Mouse (Mus musculus) adrenal gland, postnatal 36 days (tissue): ENCODE measurements around the gene 6430628N08Rik. TPM values are rescaled to one million over a fixed set of nuclear protein-coding genes. Genes with fewer than 3 reads are reported as not detected.

Experiments
- DNase-seq, 2 experiments: peaks; one replicate each; pipeline ENCODE4 v3.0.0; 2021; ENCODE audit warnings: mixed read lengths in 1 of 2
- total RNA-seq, 2 experiments: library from RNA; stranded (reverse); gene quantifications; 2 replicates each; pipeline ENCODE4 v1.2.3; 2021

6430628N08Rik gene
- total RNA-seq, 2 experiments from 2014 or later = not detected

GRCm38 (mm10) chr4:115886875-115887274, 3.6 kb upstream of the 6430628N08Rik start:
- DNase-seq = no peak

GRCm38 (mm10) chr4:115890066-115890465, 399 bp upstream of the 6430628N08Rik start:
- DNase-seq = no peak

- no peak for DNase-seq
Measured at GRCm38 (mm10) chr4:115894281-115894680, 3.8 kb downstream of the 6430628N08Rik start.

GRCm38 (mm10) chr4:115897901-115898631, 7.6 kb downstream of the 6430628N08Rik start:
- peak; percentile 7 to 18 for DNase-seq

GRCm38 (mm10) chr4:115902816-115903215, 12.4 kb downstream of the 6430628N08Rik start:
- DNase-seq = peak; percentile 76 to 84

- no peak for DNase-seq
Measured at GRCm38 (mm10) chr4:115904375-115904774, 13.9 kb downstream of the 6430628N08Rik start.

- DNase-seq = no peak
Measured at GRCm38 (mm10) chr4:115905701-115906100, 15.2 kb downstream of the 6430628N08Rik start.

GRCm38 (mm10) chr4:115906791-115907190, 16.3 kb downstream of the 6430628N08Rik start:
- no peak for DNase-seq

- peak in 1 of 2 experiments; percentile 9 for DNase-seq
Measured at GRCm38 (mm10) chr4:115907994-115908393, 17.5 kb downstream of the 6430628N08Rik start.

GRCm38 (mm10) chr4:115908641-115909040, 18.2 kb downstream of the 6430628N08Rik start:
- peak; percentile 15 to 29 for DNase-seq

GRCm38 (mm10) chr4:115911586-115911985, 21.1 kb downstream of the 6430628N08Rik start:
- no peak for DNase-seq

- DNase-seq = no peak
Measured at GRCm38 (mm10) chr4:115919911-115920310, 29.4 kb downstream of the 6430628N08Rik start.

GRCm38 (mm10) chr4:115922688-115923087, 32.2 kb downstream of the 6430628N08Rik start:
- no peak for DNase-seq

GRCm38 (mm10) chr4:115923262-115923880, 32.9 kb downstream of the 6430628N08Rik start:
- no peak for DNase-seq

GRCm38 (mm10) chr4:115927637-115928036, 37.2 kb downstream of the 6430628N08Rik start:
- no peak for DNase-seq

GRCm38 (mm10) chr4:115931556-115932088, 41.2 kb downstream of the 6430628N08Rik start:
- DNase-seq = no peak

- no peak for DNase-seq
Measured at GRCm38 (mm10) chr4:115935835-115936581, 45.5 kb downstream of the 6430628N08Rik start.

GRCm38 (mm10) chr4:115936646-115937045, 46.2 kb downstream of the 6430628N08Rik start:
- DNase-seq = peak; percentile 18 to 24

GRCm38 (mm10) chr4:115937061-115937976, 46.9 kb downstream of the 6430628N08Rik start:
- DNase-seq = no peak

- DNase-seq = no peak
Measured at GRCm38 (mm10) chr4:115938276-115939160, 48.1 kb downstream of the 6430628N08Rik start.
